Mouse (Mus musculus): ENCODE data around the gene Agbl2.

Agbl2 gene

DNA sequence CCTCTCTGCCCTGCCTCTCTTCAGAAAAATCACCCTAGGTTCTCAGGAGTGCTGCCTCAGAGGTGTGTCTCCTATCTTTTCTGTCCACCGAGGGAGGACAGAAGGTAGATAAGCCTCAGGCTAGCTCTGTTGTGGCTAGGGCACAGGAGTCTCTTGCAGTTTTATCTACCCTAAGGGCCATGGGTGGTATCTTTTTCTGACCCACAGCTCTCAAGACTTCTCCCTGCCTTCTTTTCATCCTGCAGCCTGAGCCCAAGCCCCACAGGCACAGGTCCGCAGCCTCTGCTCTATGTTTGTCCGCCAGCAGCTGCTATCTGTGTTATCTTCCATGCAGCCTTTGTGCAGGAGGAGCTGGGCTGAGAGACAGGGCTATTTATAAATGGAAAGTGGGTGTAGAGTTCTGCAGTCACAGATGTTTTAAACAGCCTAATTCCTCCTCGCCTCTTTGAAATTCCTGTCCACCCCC lies 87.6 kb downstream of the Agbl2 start:
- DNase-seq (ENCODE audit: low read depth, low spot score) = no peak

DNA sequence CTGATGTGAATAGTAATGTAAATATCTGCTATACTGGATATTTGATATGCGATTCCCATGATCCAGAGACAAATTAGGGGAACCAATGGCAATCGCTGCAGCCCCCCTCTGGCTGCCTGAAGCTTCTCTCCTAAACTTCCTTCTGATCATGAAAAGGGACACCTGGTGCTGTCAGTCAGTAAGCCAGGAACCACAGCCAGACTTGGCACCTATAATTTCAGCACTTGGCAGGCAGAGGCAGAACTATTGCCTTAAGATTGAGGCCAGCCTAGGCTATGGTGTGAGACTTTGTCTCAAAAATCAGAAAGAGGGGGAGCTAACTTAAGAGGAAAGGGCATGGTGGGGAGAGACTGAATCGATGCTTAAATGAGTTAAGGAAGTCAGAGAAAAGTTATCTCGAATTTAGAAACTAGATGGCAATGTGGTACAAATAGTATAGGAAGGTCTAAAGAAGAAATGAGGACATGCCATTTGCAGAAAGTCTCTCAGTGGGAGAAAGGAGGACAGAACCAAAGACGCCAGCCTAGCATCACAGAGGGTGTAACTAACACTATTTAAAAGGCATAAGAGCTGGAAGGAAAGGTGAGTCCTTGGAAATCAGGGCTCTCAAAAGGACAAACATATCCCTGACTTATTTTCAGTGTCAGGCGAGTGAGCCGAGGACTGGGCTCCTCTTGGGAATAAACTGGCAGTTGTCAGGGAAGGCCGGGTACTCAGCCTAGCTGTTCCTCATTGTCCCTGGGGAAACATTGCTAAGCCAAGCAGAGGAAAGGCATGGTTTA lies 88.8 kb downstream of the Agbl2 start:
- no peak for DNase-seq (ENCODE audit: low read depth, low spot score)

DNA sequence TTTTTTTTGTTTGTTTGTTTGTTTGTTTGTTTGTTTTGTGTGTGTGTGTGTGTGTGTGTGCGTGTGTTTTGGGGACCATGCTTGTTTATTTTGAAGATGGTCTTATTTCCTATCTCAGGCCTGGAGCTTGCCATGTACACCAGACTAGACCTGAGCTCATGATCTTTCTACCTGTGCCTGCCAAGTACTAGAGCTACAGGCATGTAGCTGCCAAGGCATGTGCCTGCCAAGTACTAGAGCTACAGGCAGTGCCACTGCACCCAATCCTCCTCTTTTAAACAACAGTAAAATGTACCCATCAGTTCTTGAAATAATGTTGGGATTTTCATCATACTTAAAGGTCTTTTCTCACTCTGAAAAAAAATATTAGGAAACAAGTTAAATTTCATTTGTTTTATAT lies 91.5 kb downstream of the Agbl2 start:
- no peak for DNase-seq (ENCODE audit: low read depth, low spot score)

DNA sequence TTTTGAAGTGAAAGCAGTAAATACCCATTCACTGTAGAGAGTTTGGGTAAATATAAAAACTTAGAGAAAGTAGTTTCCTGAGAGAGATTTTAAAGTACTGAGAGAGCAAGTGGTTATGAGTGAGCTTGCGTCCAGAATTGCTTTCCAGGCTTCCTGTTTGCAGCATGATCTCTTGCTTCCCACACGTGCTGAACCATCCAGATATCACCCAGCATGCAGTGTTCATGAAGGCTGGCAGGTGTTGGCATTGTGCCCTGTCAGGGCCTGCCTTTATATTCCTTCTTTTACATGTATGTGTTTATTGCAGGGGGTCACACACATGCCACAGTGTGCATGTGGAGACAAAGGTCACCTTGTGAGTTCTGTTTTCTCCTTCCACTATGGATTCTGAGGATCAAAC lies 92.7 kb downstream of the Agbl2 start:
- no peak for DNase-seq (ENCODE audit: low read depth, low spot score)

DNA sequence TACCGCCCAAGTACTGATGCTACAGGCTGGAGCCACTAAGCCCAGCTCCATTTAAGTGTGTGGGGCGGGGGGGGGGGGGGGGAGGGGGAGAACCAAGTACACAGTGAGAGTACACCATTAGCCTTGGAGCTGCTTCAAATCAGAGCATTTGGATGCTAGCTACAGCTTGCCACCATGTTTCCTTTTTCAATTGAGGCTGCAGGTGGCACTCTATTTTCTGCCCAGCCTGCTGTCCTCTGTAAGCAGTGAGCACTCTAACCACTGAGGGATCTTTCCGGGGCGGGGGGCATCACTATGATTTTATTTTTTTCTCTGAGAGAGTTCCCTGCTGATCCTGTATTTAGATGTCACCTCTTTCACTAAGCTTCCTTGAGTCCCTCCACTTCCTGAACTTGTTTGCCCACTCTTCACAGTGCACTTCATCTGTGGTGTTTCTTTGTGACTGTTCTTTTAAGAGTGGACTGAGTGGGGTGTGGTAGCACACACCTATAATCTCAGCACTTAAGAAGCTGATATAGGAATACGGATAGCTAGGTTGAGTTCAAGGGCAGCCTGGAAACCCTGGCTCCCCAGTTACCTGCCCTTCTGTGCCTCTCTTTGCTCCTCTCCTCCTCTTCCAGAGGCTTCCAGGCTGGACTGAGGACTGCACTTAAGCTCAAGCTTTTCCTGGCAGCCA lies 95.2 kb downstream of the Agbl2 start:
- no peak for DNase-seq (ENCODE audit: low read depth, low spot score)

GRCm38 (mm10) chr2:90879419-90879818 lies 96.9 kb downstream of the Agbl2 start:
- no peak for DNase-seq (ENCODE audit: low read depth, low spot score)

GRCm38 (mm10) chr2:90880144-90880785 lies 97.7 kb downstream of the Agbl2 start:
- DNase-seq (ENCODE audit: low read depth, low spot score) = peak; percentile 68

- DNase-seq (ENCODE audit: low read depth, low spot score) = no peak
Measured at GRCm38 (mm10) chr2:90881824-90882223, 99.3 kb downstream of the Agbl2 start.
